Mouse (Mus musculus) stomach, postnatal 0 days (tissue): Measurements from ENCODE around the gene Isg15.
A peak's percentile ranks its signal among the peaks of the same experiment; 100 is the strongest.

Experiments
- CTCF ChIP-seq: IDR thresholded peaks from 2 replicates; pipeline ENCODE4 v1.5.1; 2016; ENCODE audit warnings: antibody characterized with exemption, low read depth, mild to moderate bottlenecking, moderate library complexity
- EP300 ChIP-seq: optimal IDR thresholded peaks from 2 replicates; pipeline ENCODE3; 2016; ENCODE audit warnings: antibody characterized with exemption

GRCm38 (mm10) chr4:156235808-156236533, 35.4 kb upstream of the Isg15 start, which contains the start of gene Noc2l:
- 0 out of 2 replicates have a peak, but pooled peaks have one; percentile 12 for TF ChIP-seq CTCF
- TF ChIP-seq EP300: no peak
